8 mouse cellular contexts compared by ENCODE assay signal in genomic region chr5:140873039-140873551, GRCm38 (mm10). TPM values are rescaled to one million over a fixed set of nuclear protein-coding genes. Genes with fewer than 3 reads are reported as not detected.
A peak's percentile ranks its signal among the peaks of the same experiment; 100 is the strongest.
DNase-seq lines count a peak whose midpoint lies in the region; ATAC-seq and TF ChIP-seq lines count a peak whose summit lies in the region.

No protein-coding gene starts in this region.

- no peaks in the 10 kb centered on the region for H3K36me3 ChIP-seq in heart, adult 2 months (ENCODE audit: control insufficient read depth, insufficient read depth, low read length)
- H3K36me3 ChIP-seq in ES-Bruce4 (ENCODE audit: control insufficient read depth, insufficient read depth, low read length, poor library complexity, severe bottlenecking): no peaks in the 10 kb centered on the region
- no peaks in the 10 kb centered on the region for H3K36me3 ChIP-seq in embryonic facial prominence, embryonic 15.5 days
- H3K36me3 ChIP-seq in limb, embryonic 13.5 days: no peaks in the 10 kb centered on the region

- no peaks in the 10 kb centered on the region for H3K4me1 ChIP-seq in heart, adult 2 months (ENCODE audit: control insufficient read depth, insufficient read depth, low read length)
- no peaks in the 10 kb centered on the region for H3K4me1 ChIP-seq in ES-Bruce4 (ENCODE audit: control insufficient read depth, insufficient read depth, low read length)
- H3K4me1 ChIP-seq in embryonic facial prominence, embryonic 15.5 days: peaks cover 26% of the 10 kb centered on the region
- peaks cover 37% of the 10 kb centered on the region for H3K4me1 ChIP-seq in limb, embryonic 13.5 days

- H3K9ac ChIP-seq in heart, adult 2 months (ENCODE audit: low read depth, low read length): no peak overlapping the region
- H3K9ac ChIP-seq in ES-Bruce4 (ENCODE audit: low read depth, poor library complexity, severe bottlenecking): no peak overlapping the region
- no peak overlapping the region for H3K9ac ChIP-seq in embryonic facial prominence, embryonic 15.5 days
- H3K9ac ChIP-seq in limb, embryonic 13.5 days: 0 out of 2 replicates have a peak overlapping the region, but pooled peaks have one; percentile 1

- H3K79me2 ChIP-seq in heart, adult 2 months (replicated peaks; ENCODE audit: control insufficient read depth, insufficient read depth, low read length): no peaks in the 10 kb centered on the region

- H3K27me3 ChIP-seq in heart, adult 2 months (ENCODE audit: control insufficient read depth, insufficient read depth, low read length): no peaks in the 10 kb centered on the region
- H3K27me3 ChIP-seq in ES-Bruce4 (ENCODE audit: control insufficient read depth, insufficient read depth, low read length, poor library complexity, severe bottlenecking): no peaks in the 10 kb centered on the region
- H3K27me3 ChIP-seq in embryonic facial prominence, embryonic 15.5 days: no peaks in the 10 kb centered on the region
- peaks cover 5% of the 10 kb centered on the region; the same call in 1 of the 2 replicates for H3K27me3 ChIP-seq in limb, embryonic 13.5 days

- H3K4me3 ChIP-seq in heart, adult 2 months: no peak overlapping the region
- H3K4me3 ChIP-seq in ES-Bruce4 (ENCODE audit: low read depth, low read length): peak overlapping the region; percentile 5; the same call in 1 of the 2 replicates
- H3K4me3 ChIP-seq in embryonic facial prominence, embryonic 15.5 days (replicated peaks): no peak overlapping the region
- H3K4me3 ChIP-seq in limb, embryonic 13.5 days: peak overlapping the region; percentile 10; the same call in 1 of the 2 replicates

- no peak for DNase-seq in heart, adult 2 months
- no peak for DNase-seq in heart, adult 18-20 months
- DNase-seq in naive thymus-derived CD4-positive, alpha-beta T cell, adult 2 months (ENCODE audit: low read depth): peak; percentile 55
- DNase-seq in spleen, postnatal 14 days (ENCODE audit: low spot score in 2 of 2): no peak

- TF ChIP-seq EP300 in heart, adult 2 months (IDR thresholded peaks at IDR 0.05; ENCODE audit: insufficient read depth, low read depth, low read length): no peak
- TF ChIP-seq EP300 in ES-Bruce4 (IDR thresholded peaks at IDR 0.05; ENCODE audit: insufficient read depth, low read depth, low read length): no peak

- intact Hi-C loops in heart, adult 2 months (cut with DNase I): loop anchor here (10.0 kb wide), 1 partner anchor 202 kb away; no protein-coding TSS in a partner anchor

- TF ChIP-seq POLR2A in heart, adult 2 months (IDR thresholded peaks at IDR 0.05; ENCODE audit: insufficient read depth, low read depth, low read length): no peak
- TF ChIP-seq POLR2A in ES-Bruce4 (IDR thresholded peaks at IDR 0.05; ENCODE audit: insufficient read depth, low read length): no peak

- no peak overlapping the region for H3K27ac ChIP-seq in heart, adult 2 months
- H3K27ac ChIP-seq in ES-Bruce4 (ENCODE audit: insufficient read depth, low read length): no peak overlapping the region
- H3K27ac ChIP-seq in embryonic facial prominence, embryonic 15.5 days (replicated peaks): peak overlapping the region; percentile 13; the same call in 1 of the 2 replicates
- H3K27ac ChIP-seq in limb, embryonic 13.5 days: no peak overlapping the region

- peak overlapping the region; percentile 29 for H3K4me2 ChIP-seq in embryonic facial prominence, embryonic 15.5 days (replicated peaks)
- peak overlapping the region; percentile 52 for H3K4me2 ChIP-seq in limb, embryonic 13.5 days (replicated peaks)

- ATAC-seq in embryonic facial prominence, embryonic 15.5 days (ENCODE audit: insufficient number of reproducible peaks, low FRiP score, low TSS enrichment, low read depth): no peak
- peak; percentile 18; the same call in 1 of the 2 replicates for ATAC-seq in limb, embryonic 13.5 days (ENCODE audit: low FRiP score, low read depth)
- no peak for ATAC-seq in monocyte, adult 5-6 weeks (replicated peaks; ENCODE audit: insufficient number of reproducible peaks, low FRiP score, low TSS enrichment, poor library complexity, severe bottlenecking)

- H3K9me3 ChIP-seq in ES-Bruce4 (replicated peaks; ENCODE audit: control insufficient read depth, insufficient read depth, low read length, poor library complexity, severe bottlenecking): no peaks in the 10 kb centered on the region
- H3K9me3 ChIP-seq in embryonic facial prominence, embryonic 15.5 days (replicated peaks): no peaks in the 10 kb centered on the region
- peaks cover 4% of the 10 kb centered on the region; the same call in 1 of the 2 replicates for H3K9me3 ChIP-seq in limb, embryonic 13.5 days

- TF ChIP-seq CTCF in heart, adult 2 months (IDR thresholded peaks at IDR 0.05): peak; percentile 31
- TF ChIP-seq CTCF in ES-Bruce4 (IDR thresholded peaks at IDR 0.05; ENCODE audit: low read depth, low read length): no peak

- WGBS in heart, adult 2 months: 23% methylated on average over 18 of the region's 18 CpGs
- WGBS in embryonic facial prominence, embryonic 15.5 days: 6% methylated on average over 18 of the region's 18 CpGs
- 9% methylated on average over 18 of the region's 18 CpGs for WGBS in limb, embryonic 13.5 days

RNA-seq across cellular contexts. Expression of gene Gna12, which starts 42.9 kb away (rescaled TPM):
- total RNA-seq in heart, adult 2 months (2021): 100 to 1,000 TPM; 118 to 136 TPM
- polyA plus RNA-seq in heart, adult 2 months (2012; rRNA removed): 117 and 136 TPM in 2 replicates
- 100 to 1,000 TPM; 126 to 130 TPM for total RNA-seq in heart, adult 18-20 months (2021)
- polyA plus RNA-seq in ES-Bruce4 (2011; ENCODE audit: insufficient read depth, insufficient read length, low read depth, missing spikeins): 29.9 and 34.1 TPM in 2 replicates
- polyA plus RNA-seq in embryonic facial prominence, embryonic 15.5 days (2015; fragmentation: Nextera tagmentation; extraction: Ambion mirVana): 24.6 and 35.3 TPM in 2 replicates
- polyA plus RNA-seq in limb, embryonic 13.5 days (2015; fragmentation: Nextera tagmentation; extraction: Ambion mirVana): 12.0 and 13.8 TPM in 2 replicates
- total RNA-seq in monocyte, adult 5-6 weeks (2017): 10.1 to 11.7 TPM (median 10.6 TPM) in 3 replicates

Comparison
In these comparisons a context has a peak if more than half of its experiments do, and no peak if none do; other contexts are left out.
1. H3K4me3 ChIP-seq: peak in ES-Bruce4 (single experiment) and limb, embryonic 13.5 days (single experiment); none in heart, adult 2 months (single experiment) and embryonic facial prominence, embryonic 15.5 days (single experiment).